Mouse (Mus musculus): ENCODE measurements around the gene Faap100.
A peak's percentile ranks its signal among the peaks of the same experiment; 100 is the strongest.
"Not testable (repeated sequence)": the region's sequence is repeated elsewhere in the genome, so short reads cannot be mapped to it uniquely, and the experiment has no call there.

Gene Faap100

DNA sequence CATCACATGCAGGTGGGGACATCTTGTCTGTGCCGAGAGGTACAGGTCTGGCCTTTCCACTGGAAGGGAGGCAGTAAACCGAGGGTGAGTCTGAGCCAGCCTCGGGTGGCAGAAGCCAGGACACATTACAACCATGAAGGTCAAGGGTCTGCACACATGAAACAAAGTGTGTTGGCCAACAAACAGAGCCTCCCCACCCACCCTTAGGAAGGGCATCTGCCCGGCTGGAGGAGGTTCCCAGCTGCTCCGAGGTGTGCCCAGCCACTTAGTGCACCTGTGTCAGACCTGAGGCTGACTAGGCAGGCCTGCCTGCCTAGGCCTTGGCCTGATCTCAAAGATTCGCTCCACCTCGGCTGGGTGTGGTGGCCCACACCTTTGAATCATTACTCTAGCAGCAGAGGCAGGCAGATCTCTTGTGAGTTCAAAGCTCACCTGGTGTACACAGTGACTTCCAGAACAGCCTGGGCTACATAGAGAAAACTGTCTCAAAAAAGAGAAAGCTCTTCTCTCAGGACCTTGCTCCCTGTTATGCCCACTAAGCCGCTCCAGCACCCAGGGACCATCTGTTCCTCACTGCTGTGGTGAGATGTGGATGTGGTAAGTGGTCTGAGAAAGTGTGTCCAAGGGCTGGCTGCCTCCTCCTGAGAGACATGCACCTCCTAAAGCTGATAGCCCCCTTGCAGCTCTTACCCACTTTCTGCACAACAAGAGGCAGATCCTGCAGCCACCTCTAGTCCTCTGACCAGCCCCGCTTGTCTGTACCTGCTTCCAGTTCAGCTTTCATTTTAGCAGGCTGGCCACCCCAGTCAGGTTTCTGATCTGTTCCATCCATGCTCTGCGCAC is 27.1 kb downstream of the Faap100 start:
- DNase-seq (ENCODE audit: low read depth): peak; percentile 35

GRCm38 (mm10) chr11:120350711-120351110 is 27.9 kb downstream of the Faap100 start:
- DNase-seq (ENCODE audit: low read depth): peak; percentile 52

DNA sequence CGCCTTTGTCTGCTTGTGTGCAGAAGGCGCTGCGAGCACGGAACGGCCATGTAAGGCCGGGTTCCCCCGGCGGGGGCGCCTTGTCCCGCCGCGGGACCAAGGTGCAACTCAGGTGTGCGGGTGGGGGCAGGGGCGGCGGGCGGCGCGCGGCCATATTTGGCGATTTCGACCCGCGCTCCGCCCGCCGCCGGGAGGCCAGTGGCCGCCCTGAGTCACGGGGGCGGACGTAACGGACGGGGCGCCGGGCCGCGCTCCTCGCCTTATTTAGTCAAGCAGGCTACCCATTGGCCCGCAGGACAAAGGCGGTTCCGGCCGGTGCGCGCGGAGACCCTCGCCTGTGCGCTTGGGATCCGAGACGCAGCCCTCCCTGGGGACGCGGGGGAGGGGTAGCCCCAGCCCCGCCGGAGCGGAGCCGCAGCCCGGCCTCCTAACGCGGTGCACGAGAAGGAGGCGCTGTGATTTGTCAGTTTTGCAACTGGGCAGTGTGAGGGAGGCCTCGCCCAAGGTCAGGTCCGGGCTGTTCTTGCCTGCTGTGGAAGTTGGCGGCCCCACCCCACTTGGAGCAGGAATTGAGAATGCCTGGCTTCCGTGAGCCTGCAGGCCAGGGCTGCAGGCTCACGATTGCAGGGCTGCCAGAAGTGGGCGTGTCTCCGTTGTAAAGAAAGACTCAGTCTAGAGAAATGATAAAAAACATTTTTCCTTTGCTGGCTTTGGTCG is 28.4 kb downstream of the Faap100 start:
- peak; percentile 96 for DNase-seq (ENCODE audit: low read depth)

GRCm38 (mm10) chr11:120349371-120349985 is 29.1 kb downstream of the Faap100 start:
- DNase-seq (ENCODE audit: low read depth): peak; percentile 84

- DNase-seq (ENCODE audit: low read depth): peak; percentile 74
Measured at GRCm38 (mm10) chr11:120348684-120349370, 29.7 kb downstream of the Faap100 start.

DNA sequence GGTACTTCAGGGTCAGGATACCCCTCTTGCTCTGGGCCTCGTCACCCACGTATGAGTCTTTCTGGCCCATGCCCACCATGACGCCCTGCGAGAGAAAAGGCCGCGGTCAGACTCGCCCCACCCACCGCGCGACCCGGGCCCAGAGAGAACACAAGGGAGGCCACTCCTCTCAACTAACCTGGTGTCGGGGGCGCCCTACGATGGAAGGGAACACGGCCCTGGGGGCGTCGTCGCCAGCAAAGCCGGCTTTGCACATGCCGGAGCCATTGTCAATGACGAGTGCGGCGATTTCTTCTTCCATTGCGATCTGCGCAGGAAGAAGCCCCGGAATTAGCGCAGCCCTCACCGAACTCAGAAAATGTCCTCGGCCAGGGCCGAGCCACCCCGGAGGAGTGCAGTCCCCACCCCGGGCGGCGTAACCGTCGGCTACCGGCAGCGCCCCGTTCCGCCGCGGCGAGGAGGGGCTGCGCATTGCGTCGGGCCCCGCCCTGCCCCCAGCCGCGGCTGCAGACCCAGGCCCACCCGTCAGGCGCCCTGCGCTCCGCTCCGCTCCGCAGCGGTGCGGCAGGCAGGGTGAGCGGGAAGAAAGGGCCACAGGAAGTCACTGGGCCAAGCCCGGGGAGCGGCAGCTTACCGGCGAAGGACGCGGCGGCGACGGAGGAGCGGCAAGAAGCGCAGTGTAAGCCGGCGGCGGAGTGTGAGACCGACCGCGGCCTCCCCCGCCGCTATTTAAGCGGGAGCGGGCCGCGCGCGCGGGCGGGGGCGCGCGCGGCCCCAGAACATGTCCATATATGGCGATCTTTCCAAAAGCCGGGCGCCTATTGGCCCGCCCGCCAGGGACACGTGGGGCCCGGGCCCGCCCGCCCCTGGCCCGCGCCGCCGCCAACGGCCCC is 30.5 kb downstream of the Faap100 start, which contains the start of gene Actg1:
Actg1 (minus strand) TSS at position 752 of the 893 bp plus-strand sequence.
- DNase-seq (ENCODE audit: low read depth): peak; percentile 86

DNA sequence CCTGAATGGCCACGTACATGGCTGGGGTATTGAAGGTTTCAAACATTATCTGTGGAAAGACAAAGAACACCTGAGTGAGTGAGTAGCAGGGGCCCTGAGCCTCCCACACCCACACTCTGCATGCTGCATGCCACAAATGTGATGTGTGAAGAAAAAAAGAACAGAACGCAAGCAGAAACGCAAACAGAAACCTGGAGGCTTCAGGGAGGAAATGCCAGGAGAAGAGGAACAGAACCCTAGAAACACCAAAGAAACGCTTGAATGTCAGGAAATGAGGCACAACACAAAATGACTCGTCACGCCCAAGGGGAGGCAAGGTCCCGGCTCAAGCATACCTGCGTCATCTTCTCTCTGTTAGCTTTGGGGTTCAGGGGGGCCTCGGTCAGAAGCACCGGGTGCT is 31.3 kb downstream of the Faap100 start:
- peak; percentile 55 for DNase-seq (ENCODE audit: low read depth)

DNA sequence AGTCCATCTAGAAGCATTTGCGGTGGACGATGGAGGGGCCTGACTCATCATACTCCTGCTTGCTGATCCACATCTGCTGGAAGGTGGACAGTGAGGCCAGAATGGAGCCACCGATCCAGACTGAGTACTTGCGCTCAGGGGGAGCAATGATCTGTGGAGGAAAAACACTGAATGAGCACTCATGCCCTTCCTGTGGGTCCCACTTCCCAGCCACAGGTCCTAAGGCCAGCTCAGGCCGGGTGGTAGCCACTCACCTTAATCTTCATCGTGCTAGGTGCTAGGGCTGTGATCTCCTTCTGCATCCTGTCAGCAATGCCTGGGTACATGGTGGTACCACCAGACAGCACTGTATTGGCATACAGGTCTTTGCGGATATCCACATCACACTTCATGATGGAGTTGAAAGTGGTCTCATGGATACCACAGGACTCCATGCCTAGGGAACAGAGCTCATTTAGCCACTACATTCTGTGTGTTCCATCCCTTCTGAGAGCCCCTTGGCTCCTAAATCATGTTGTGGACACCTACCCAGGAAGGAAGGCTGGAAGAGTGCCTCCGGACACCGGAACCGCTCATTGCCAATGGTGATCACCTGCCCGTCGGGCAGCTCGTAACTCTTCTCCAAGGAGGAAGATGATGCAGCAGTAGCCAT is 32.1 kb downstream of the Faap100 start:
- not testable (repeated sequence) for DNase-seq (ENCODE audit: low read depth)

GRCm38 (mm10) chr11:120345067-120345681 is 33.4 kb downstream of the Faap100 start:
- DNase-seq (ENCODE audit: low read depth): peak; percentile 71

DNA sequence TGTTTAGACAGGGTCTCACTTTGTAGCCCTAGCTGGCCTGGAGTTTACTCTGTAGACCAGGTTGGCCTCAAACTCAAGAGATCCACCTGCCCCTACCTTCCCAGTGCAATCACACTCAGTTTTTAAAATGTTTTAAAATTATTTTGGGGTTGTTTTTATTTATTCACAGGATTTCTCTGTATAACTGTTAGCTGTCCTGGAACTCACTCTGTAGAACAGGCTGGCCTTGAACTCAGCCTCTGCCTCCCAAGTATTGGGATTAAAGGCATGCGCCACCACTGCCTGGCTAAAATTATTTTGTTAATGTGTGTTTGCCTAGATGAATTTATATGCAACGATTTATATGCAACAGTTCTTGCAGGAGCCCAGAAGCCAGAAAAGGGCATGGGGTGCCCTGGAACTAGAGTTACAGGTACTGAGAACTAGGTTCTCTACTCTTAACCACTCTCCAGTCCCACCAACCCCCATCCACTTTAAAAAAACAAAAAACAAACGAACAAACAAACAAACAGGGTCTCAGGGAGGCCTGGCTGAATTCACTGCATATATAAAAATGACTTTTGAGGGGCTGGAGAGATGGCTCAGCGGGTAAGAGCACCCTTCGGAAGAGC is 34.1 kb downstream of the Faap100 start:
- peak; percentile 72 for DNase-seq (ENCODE audit: low read depth)

- DNase-seq (ENCODE audit: low read depth): peak; percentile 65
Measured at GRCm38 (mm10) chr11:120343519-120344309, 34.9 kb downstream of the Faap100 start.

DNA sequence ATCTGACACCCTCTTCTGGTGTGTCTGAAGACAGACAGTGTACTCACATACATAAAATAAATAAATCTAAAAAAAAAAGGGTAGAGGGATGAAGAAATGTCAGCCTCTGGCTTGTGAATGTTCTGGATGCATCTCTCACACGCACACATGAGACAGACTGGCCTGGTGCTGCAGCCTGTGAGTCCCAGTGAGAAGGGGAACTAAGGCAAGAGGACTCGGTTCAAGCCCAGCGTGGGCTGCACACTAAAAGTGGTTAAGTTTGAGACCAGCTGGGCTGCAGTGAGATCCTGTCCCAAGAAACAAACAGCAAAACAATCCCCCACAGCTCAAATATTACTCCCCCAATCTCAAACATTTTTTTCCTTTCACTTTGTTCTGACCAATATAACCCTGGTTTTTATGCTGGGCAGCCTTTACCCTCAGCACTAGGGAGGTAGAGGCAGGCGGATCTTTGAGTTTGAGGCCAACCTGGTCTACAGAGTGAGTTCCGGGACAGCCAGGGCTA is 35.9 kb downstream of the Faap100 start:
- DNase-seq (ENCODE audit: low read depth): no peak

DNA sequence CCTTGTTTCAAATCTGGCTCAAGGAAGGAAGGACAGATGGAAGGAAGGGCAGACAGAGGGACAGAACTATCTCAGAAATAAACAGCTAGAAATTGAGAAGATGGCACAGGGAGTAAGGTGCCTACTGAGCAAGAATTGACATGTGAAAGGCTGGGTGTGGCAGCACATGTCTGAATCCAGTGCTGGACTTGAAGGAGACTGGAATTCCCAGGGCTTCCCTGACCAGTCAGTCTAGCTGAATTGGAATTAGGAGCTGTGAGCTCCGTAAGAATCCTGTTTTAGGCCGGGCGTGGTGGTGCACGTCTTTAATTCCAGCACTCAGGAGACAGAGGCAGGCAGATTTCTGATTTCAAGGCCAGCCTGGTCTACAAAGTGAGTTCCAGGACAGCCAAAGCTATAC is 36.9 kb downstream of the Faap100 start:
- DNase-seq (ENCODE audit: low read depth): no peak

DNA sequence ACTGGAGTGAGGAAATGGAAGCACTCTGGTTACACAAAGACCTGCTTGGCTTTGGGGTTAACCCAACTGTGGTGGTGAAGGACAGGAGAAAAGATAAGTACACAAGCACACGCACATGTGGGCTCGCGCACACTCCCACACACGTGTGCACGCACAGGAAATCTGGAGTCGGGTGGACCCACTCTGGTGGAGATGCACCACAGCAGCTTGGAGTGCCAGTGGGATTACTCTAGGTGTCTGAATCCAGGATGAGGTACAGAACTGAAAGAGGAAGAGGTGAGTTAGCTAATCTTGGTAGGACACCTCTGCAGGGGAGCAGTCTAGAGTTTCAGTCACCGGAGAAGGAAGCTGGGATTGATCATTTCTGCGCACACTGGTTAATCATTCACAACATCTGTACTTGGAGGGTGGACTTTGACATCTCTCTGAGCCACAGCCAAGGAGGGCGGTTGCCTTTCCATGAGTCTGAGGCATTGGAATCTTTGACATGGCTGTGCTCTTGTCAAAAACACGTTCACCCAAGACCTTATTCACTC is 38.5 kb downstream of the Faap100 start:
- peak; percentile 51 for DNase-seq (ENCODE audit: low read depth)

GRCm38 (mm10) chr11:120338786-120339185 is 39.8 kb downstream of the Faap100 start:
- DNase-seq (ENCODE audit: low read depth): no peak

GRCm38 (mm10) chr11:120337447-120337846 is 41.1 kb downstream of the Faap100 start:
- no peak for DNase-seq (ENCODE audit: low read depth)

GRCm38 (mm10) chr11:120335431-120336021 is 43.0 kb downstream of the Faap100 start:
- DNase-seq (ENCODE audit: low read depth): no peak

- no peak for DNase-seq (ENCODE audit: low read depth)
Measured at GRCm38 (mm10) chr11:120320156-120320555, 58.4 kb downstream of the Faap100 start.
